Mouse (Mus musculus): Measurements from ENCODE around the gene Diras1. TPM values are rescaled to one million over a fixed set of nuclear protein-coding genes. Genes with fewer than 3 reads are reported as not detected.
"Not testable (repeated sequence)": the region's sequence is repeated elsewhere in the genome, so short reads cannot be mapped to it uniquely, and the experiment has no call there.

Gene Diras1
- polyA plus RNA-seq, 1 experiment from 2014 or later = 0.33 TPM

DNA sequence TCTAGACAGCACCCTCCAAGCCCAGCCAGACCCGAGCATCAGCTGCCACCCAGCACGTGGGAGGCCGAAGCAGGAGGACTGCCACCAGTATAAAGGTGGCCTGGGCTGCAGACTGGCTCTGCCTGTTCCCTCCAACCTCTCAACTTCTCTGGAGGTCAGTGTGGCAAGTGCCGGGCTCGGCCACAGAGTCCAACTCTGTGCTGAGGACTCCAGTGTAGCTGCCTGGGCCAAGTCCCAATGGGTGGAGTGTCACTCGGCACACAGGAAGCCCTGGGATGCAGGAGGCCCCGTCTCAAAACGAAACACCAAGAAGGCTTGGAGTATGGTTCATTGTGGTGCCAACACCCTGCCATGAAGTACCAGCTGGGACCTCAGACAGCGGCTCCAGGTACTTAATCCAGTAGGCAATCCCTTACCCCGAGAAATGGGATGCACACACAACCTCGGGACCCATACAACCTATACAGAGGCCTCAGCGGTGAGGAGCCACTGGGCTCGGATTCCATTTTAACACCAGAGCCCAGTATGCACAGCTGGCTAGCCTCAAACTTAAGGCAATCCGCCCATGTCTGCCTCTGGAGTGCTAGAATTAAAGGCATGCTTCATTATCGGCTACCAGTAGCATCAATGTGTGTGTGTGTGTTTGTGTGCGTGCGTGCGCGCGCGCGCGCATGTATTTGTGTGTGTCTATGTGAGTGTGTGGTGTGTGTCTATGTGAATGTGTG is 32.1 kb upstream of the Diras1 start:
- ChIA-PET POLR2A (interaction anchor here (0.9 kb wide), 1 partner anchor 16 kb away, joined by 4 read pairs; no protein-coding TSS in a partner anchor), CTCF (no interaction called here)
- in situ Hi-C loops (cut with MboI; ENCODE audit: low pct_unique_long_range_greater_than_20kb) = no loop called here
- ATAC-seq (no peak), DNase-seq (ENCODE audit: low read depth, low spot score) (no peak)
- H3K27me3 ChIP-seq = no peaks in the 10 kb centered on the region
- TF ChIP-seq CTCF (IDR thresholded peaks at IDR 0.05) = no peak

DNA sequence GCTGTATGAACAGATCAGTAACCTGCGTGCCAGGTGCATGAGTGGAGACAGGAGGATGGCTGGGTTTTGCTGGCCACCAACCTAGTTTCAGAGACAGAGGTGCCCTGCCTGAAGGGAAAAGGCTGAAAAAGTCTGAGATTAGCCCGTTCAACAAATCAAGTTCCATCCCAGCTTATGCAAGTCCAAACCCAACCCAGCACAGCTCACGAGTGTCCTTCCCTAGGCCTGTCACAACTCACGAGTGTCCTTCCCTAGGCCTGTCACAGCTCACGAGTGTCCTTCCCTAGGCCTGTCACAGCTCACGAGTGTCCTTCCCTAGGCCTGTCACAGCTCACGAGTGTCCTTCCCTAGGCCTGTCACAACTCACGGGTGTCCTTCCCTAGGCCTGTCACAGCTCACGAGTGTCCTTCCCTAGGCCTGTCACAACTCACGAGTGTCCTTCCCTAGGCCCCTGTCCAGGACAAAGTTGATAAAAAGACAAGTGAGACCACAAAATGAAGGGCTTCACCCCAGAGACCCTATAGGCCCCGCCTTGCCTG is 30.4 kb upstream of the Diras1 start:
- ATAC-seq; DNase-seq (ENCODE audit: low read depth, low spot score); in situ Hi-C loops (cut with MboI; ENCODE audit: low pct_unique_long_range_greater_than_20kb); CTCF ChIA-PET; H3K27me3 ChIP-seq: not testable (repeated sequence)
- POLR2A ChIA-PET = interaction anchor here (0.6 kb wide), 1 partner anchor 11 kb away, joined by 7 read pairs; no protein-coding TSS in a partner anchor

DNA sequence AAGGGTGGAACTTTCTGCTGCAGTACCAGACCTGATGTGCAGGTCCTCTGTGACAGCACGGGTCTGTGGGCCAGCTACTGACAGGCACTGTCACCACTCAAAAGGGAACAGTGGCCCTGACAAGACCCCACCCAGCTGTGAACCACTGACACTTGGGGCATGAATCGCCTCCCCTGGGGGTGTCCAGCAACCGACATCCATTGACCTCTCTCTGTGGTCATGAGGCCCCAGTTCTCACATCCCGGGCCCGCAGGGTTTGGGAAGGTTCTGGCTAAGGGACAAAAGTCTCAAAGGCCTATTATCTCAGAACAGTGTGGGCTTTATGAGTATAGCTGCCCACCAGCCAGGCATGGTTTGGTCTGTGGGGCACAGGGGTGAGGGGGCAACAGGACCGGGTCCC is 29.7 kb upstream of the Diras1 start:
- CTCF ChIA-PET = no interaction called here
- no peak for ATAC-seq
- TF ChIP-seq CTCF (IDR thresholded peaks at IDR 0.05) = no peak
- no peak for DNase-seq (ENCODE audit: low read depth, low spot score)
- no peaks in the 10 kb centered on the region for H3K27me3 ChIP-seq
- POLR2A ChIA-PET = no interaction called here
- in situ Hi-C loops (cut with MboI; ENCODE audit: low pct_unique_long_range_greater_than_20kb) = no loop called here

DNA sequence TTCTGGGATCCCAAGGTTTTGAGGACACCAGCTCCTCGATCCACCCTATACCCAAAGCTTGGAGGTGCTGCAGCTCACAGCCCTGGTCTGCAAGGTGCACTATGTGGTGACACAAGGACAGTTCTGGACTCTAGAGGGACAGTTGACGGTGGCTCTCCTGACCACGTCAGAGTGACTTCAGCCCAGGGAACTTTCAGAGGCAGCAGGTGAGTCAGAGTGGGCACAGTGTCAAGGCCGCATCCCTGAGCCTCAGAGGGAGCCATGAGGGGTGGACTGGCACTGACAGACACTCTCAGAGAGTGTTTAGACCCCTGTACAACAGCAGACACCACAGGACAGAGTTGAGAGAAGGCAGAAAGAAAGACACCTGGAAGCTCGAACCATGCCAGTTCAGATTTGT is 27.1 kb upstream of the Diras1 start:
- in situ Hi-C loops (cut with MboI; ENCODE audit: low pct_unique_long_range_greater_than_20kb) = no loop called here

DNA sequence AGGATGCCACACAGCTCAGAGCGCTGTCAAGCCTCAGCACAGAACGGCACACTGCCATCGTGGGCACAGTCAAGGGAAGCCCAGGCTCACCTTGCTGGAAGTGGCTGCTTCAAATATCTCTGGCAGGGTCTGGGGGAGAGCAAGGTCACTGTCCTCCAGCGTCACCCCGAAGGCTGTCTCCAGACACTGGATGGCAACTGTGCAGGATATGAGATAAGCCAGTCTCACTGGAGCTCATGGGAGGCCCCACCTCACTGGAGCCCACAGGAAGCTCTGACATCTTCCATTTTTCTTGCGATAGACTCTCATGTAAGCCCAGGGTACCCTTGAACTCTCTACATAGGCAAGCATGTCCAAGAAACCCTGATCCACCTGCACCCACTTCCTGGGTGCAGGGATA is 25.7 kb upstream of the Diras1 start:
- CTCF ChIA-PET = interaction anchor here (1.0 to 1.1 kb wide), 3 partner anchors 10 to 123 kb away, joined by 3 to 8 read pairs (median 3); no protein-coding TSS in a partner anchor
- no peak for ATAC-seq
- TF ChIP-seq CTCF (IDR thresholded peaks at IDR 0.05) = no peak
- POLR2A ChIA-PET = no interaction called here
- H3K27me3 ChIP-seq = no peaks in the 10 kb centered on the region
- no peak for DNase-seq (ENCODE audit: low read depth, low spot score)
- in situ Hi-C loops (cut with MboI; ENCODE audit: low pct_unique_long_range_greater_than_20kb) = no loop called here

More for the DNA sequence above, 27.1 kb upstream of the Diras1 start:
- no peak for ATAC-seq
- CTCF ChIA-PET = no interaction called here
- no peak for TF ChIP-seq CTCF (IDR thresholded peaks at IDR 0.05)
- no peak for DNase-seq (ENCODE audit: low read depth, low spot score)
- POLR2A ChIA-PET = no interaction called here
- H3K27me3 ChIP-seq = no peaks in the 10 kb centered on the region

DNA sequence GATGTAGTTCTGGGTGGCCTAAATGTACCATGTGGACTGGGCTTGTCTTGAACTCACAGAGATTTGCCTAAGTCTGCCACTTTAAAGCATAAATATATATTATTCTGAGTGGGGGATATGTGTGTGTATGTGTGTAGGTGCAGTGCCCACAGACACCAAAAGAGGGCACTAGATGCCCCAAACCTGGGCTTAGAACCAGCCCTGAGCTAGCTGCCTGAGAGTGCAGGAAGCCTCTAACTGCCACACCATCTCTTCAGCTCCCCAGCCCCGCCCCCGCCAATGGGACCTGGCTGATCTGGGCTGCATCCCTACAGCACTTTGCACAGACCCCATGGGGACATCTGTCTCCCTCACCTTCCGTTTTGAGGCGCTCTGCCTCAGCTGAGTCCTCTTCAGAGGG is 25.2 kb upstream of the Diras1 start:
- in situ Hi-C loops (cut with MboI; ENCODE audit: low pct_unique_long_range_greater_than_20kb) = no loop called here
- no peak for TF ChIP-seq CTCF (IDR thresholded peaks at IDR 0.05)
- POLR2A ChIA-PET = no interaction called here
- ATAC-seq (no peak), DNase-seq (ENCODE audit: low read depth, low spot score) (no peak)
- CTCF ChIA-PET = interaction anchor here (0.7 to 1.2 kb wide), 5 partner anchors 9 to 124 kb away, joined by 3 to 8 read pairs (median 3); no protein-coding TSS in a partner anchor
- no peaks in the 10 kb centered on the region for H3K27me3 ChIP-seq

DNA sequence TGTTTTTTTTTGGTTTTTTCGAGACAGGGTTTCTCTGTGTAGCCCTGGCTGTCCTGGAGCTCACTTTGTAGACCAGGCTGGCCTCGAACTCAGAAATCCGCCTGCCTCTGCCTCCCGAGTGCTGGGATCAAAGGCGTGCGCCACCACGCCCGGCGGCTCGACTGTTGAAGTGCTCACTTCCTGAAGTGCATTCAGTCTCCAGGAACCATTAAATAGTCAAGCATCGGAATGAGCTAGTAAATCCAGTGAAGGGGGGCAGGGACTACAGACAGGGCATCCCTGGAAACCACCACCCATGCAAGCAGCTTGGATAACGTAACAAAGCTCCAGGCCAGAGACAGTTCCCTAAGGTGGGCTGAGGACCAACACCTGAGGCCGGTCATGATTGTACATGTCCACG is 19.8 kb upstream of the Diras1 start:
- CTCF ChIA-PET = interaction anchor here (1.2 kb wide), 1 partner anchor 50 kb away, joined by 3 read pairs; no protein-coding TSS in a partner anchor
- POLR2A ChIA-PET; H3K27me3 ChIP-seq; ATAC-seq; DNase-seq (ENCODE audit: low read depth, low spot score); in situ Hi-C loops (cut with MboI; ENCODE audit: low pct_unique_long_range_greater_than_20kb): not testable (repeated sequence)

DNA sequence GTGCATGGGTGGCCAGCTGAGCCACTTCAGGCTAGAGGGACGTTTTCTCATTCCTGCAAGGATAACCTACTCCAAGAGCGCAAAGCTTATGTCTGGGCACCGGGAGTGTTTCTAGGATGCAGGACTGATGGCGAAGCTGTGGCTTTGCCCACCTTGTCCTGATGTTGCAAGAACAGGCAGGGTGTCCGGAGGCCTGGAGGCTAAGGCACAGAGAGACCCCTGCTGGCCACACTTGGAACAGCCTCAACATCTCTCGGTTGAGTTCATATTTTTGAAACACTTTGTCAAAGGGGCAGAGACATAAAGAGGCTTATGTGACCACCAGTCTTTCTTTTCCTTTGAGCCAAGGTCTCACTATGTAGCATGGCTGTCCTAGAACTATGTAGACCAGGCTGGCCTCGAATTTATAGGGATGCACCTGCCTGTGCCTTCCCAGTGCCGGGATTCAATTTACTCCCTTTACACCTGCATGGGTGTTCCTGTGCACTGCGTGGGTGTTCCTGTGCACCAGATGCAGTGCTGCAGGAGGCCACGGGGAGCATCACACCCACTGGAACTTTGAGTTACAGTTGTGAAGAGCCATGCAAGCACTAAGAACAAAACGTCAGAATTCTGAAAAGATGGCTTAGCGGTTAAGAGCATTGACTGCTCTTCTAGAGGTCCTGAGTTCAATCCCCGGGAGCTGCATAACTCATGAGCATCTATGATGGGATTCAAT is 16.2 kb upstream of the Diras1 start:
- ChIA-PET POLR2A (interaction anchor here (0.5 to 1.2 kb wide), 3 partner anchors 8 to 319 kb away, joined by 3 to 7 read pairs (median 4); no protein-coding TSS in a partner anchor), CTCF (interaction anchor here (0.8 to 2.1 kb wide), 14 partner anchors 8 to 223 kb away, joined by 3 to 7 read pairs (median 4); partner anchors contain the start of gene Diras1)
- in situ Hi-C loops (cut with MboI; ENCODE audit: low pct_unique_long_range_greater_than_20kb) = no loop called here
- ATAC-seq (no peak), DNase-seq (ENCODE audit: low read depth, low spot score) (no peak)
- no peaks in the 10 kb centered on the region for H3K27me3 ChIP-seq
- TF ChIP-seq CTCF (IDR thresholded peaks at IDR 0.05) = no peak

DNA sequence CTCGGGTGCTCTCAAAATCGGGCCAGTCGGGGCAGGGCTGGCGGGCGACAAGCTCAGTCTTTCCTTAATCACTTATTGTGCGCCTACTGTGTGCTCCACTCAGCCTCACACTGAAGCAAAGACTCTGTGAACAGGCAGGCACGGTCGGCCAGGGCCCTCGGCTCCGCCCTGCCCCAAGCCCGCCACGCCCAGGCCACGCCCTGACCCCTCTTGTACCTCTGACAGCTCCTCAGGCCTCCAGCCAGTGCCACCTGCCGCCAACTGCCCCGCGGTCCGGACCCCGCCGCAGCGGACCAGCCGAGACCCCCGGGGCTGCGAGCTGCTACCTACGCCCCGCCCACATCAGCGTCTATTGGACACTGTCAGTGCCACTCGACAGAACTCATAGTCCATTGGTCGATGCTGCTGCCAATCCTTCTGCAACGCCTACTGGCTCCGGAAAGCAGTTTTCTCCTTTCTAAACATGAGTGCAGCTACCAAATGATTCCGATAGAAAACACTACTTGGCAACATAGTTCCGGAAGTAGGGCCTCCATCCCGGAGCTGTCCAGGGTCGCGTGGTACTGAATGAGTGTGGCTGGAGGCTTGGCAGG is 11.6 kb upstream of the Diras1 start, which contains the start of gene Slc39a3:
Gene Slc39a3, minus strand, starts transcription at position 439 of the 593 bp plus-strand sequence.
- in situ Hi-C loops (cut with MboI; ENCODE audit: low pct_unique_long_range_greater_than_20kb) = loop anchor here (5.0 kb wide), 1 partner anchor 40 kb away; no protein-coding TSS in a partner anchor
- CTCF ChIA-PET = interaction anchor here (1.5 to 1.6 kb wide), 2 partner anchors 22 to 38 kb away, joined by 3 to 10 read pairs; partner anchors contain the start of gene Gng7
- DNase-seq (ENCODE audit: low read depth, low spot score) = peak; percentile 97
- ATAC-seq = peak; percentile 88
- POLR2A ChIA-PET = interaction anchor here (0.9 to 1.2 kb wide), 2 partner anchors 39 to 87 kb away, joined by 3 read pairs; no protein-coding TSS in a partner anchor
- TF ChIP-seq CTCF (IDR thresholded peaks at IDR 0.05) = no peak
- no peaks in the 10 kb centered on the region for H3K27me3 ChIP-seq

DNA sequence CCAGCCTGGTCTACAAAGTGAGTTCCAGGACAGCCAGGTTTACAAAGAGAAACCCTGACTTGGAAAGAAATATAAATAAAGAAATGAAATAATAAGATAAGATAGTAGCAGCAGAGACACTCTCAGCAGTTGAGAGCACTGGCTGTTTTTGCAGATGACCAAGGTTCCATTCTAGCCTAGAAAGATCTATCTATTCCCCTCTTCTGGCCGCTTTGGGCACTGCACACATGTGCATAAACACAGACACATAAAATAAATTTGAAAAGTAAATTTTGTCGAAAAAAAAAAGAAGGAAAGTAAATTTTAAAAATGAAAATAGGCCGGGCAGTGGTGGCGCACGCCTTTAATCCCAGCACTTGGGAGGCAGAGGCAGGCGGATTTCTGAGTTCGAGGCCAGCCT is 10.8 kb upstream of the Diras1 start:
- in situ Hi-C loops (cut with MboI; ENCODE audit: low pct_unique_long_range_greater_than_20kb) = loop anchor here (5.0 kb wide), 1 partner anchor 39 kb away; no protein-coding TSS in a partner anchor
- ChIA-PET POLR2A (no interaction called here), CTCF (no interaction called here)
- no peaks in the 10 kb centered on the region for H3K27me3 ChIP-seq
- no peak for ATAC-seq
- no peak for TF ChIP-seq CTCF (IDR thresholded peaks at IDR 0.05)
- no peak for DNase-seq (ENCODE audit: low read depth, low spot score)

Data from Patski (cell line).